Mouse (Mus musculus) spleen, adult 2 months (tissue): Measurements from ENCODE around the gene Zkscan1. TPM values are rescaled to one million over a fixed set of nuclear protein-coding genes. Genes with fewer than 3 reads are reported as not detected.
A peak's percentile ranks its signal among the peaks of the same experiment; 100 is the strongest.
"Not testable (repeated sequence)": the region's sequence is repeated elsewhere in the genome, so short reads cannot be mapped to it uniquely, and the experiment has no call there.

Experiments used
- DNase-seq, 2 experiments: peaks; one replicate each; pipeline versions ENCODE4 v3.0.0 to v3.0.0-alpha.2; 2012 to 2021; ENCODE audit warnings: low spot score in 2 of 2, low read depth in 1 of 2
- H3K27ac ChIP-seq: fragments of 200-500 bp; 2 replicates; pipeline ENCODE4 v1.5.1; 2012; ENCODE audit warnings: low read length, inconsistent platforms; ENCODE audit not compliant: insufficient read depth
- H3K27me3 ChIP-seq: fragments of 200-500 bp; 2 replicates; pipeline ENCODE4 v1.6.1; 2012; ENCODE audit warnings: mild to moderate bottlenecking, moderate library complexity, low read length, inconsistent platforms; ENCODE audit not compliant: control insufficient read depth, insufficient read depth
- H3K36me3 ChIP-seq: fragments of 200-500 bp; 2 replicates; pipeline ENCODE4 v1.6.1; 2012; ENCODE audit warnings: mild to moderate bottlenecking, low read length, inconsistent platforms; ENCODE audit not compliant: control insufficient read depth, insufficient read depth
- H3K4me1 ChIP-seq: fragments of 200-500 bp; 2 replicates; pipeline ENCODE4 v1.6.1; 2011; ENCODE audit warnings: inconsistent platforms; ENCODE audit not compliant: control insufficient read depth, insufficient read depth, insufficient read length
- H3K4me3 ChIP-seq: fragments of 200-500 bp; 2 replicates; pipeline ENCODE4 v1.5.1; 2011; ENCODE audit warnings: mild to moderate bottlenecking, inconsistent platforms; ENCODE audit not compliant: insufficient read depth, insufficient read length; ENCODE audit errors: extremely low read depth
- CTCF ChIP-seq: fragments of 200-500 bp; IDR thresholded peaks from 2 replicates; pipeline ENCODE4 v1.5.1; 2011; ENCODE audit warnings: mild to moderate bottlenecking, inconsistent platforms; ENCODE audit not compliant: insufficient read depth, insufficient read length, insufficient replicate concordance; ENCODE audit errors: extremely low read depth
- POLR2A ChIP-seq: fragments of 200-500 bp; IDR thresholded peaks from 2 replicates; pipeline ENCODE4 v1.6.1; 2011; ENCODE audit warnings: low read depth, low read length, inconsistent platforms
- WGBS: fragments of 180-500 bp; shearing (Covaris S2); methylation state at CpG from one replicate; pipeline ENCODE4 v1.1.7; 2018; 5-methylcytosine and 5-hydroxymethylcytosine counted together
- polyA plus RNA-seq: library from polyadenylated mRNA; depleted of rRNA; stranded (reverse); fragments of >200 nt; gene quantifications from 2 replicates; pipeline ENCODE4 v1.2.3, GENCODE M21; 2012

Gene Zkscan1
- polyA plus RNA-seq, 1 experiment: 1.6 TPM

GRCm38 (mm10) chr5:138090271-138090670 lies 5.4 kb downstream of the Zkscan1 start:
- no peak overlapping the region for H3K27ac ChIP-seq
- TF ChIP-seq CTCF: peak; percentile 41; the same call in 1 of the 2 replicates
- no peak for TF ChIP-seq POLR2A
- 67% methylated on average over 3 of the region's 3 CpGs for WGBS
- H3K36me3 ChIP-seq: peaks cover 15% of the 10 kb centered on the region
- peaks cover 2% of the 10 kb centered on the region; the same call in 1 of the 2 replicates for H3K4me1 ChIP-seq
- no peak overlapping the region for H3K4me3 ChIP-seq
- DNase-seq: no peak
- no peaks in the 10 kb centered on the region for H3K27me3 ChIP-seq

- Histone ChIP-seq H3K4me3 (no peak overlapping the region), H3K27me3 (no peaks in the 10 kb centered on the region), H3K4me1 (peaks cover 2% of the 10 kb centered on the region; the same call in 1 of the 2 replicates), H3K27ac (no peak overlapping the region), H3K36me3 (peaks cover 18% of the 10 kb centered on the region)
- TF ChIP-seq CTCF: no peak
- TF ChIP-seq POLR2A: no peak
- WGBS: 92% methylated on average over 5 of the region's 5 CpGs
- DNase-seq: no peak
Measured at GRCm38 (mm10) chr5:138090737-138091136, 5.9 kb downstream of the Zkscan1 start.

GRCm38 (mm10) chr5:138092771-138093170 lies 7.9 kb downstream of the Zkscan1 start:
- 95% methylated on average over 4 of the region's 4 CpGs for WGBS
- no peak for DNase-seq
- H3K27me3 ChIP-seq: no peaks in the 10 kb centered on the region

DNA sequence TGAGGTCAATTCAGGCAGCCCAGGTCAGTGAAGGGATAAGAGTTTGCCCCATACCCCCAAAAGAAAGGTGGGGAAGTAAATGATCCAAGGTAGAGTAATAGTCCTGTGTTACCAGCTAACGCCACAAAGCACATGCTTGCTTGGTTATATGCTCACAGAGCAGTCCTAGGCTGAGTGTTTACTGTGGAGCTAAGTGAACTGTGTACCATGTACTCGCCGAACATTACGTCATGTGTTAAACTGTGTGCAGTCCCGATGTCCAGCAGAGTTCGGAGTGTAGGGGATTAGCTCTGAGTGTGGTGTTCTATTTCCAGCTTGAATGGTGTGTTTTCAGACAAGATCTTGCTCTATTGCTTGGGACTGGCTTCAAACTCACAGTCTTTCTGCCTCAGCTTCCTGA lies 9.6 kb downstream of the Zkscan1 start:
- 98% methylated on average over 6 of the region's 6 CpGs for WGBS
- TF ChIP-seq POLR2A (no peak), CTCF (no peak)
- Histone ChIP-seq H3K27ac (no peak overlapping the region), H3K4me3 (no peak overlapping the region), H3K27me3 (no peaks in the 10 kb centered on the region), H3K36me3 (peaks cover 32% of the 10 kb centered on the region), H3K4me1 (no peaks in the 10 kb centered on the region; the same call in 1 of the 2 replicates)
- DNase-seq: no peak

More at GRCm38 (mm10) chr5:138092771-138093170, 7.9 kb downstream of the Zkscan1 start:
- H3K27ac ChIP-seq: no peak overlapping the region
- H3K4me1 ChIP-seq: no peaks in the 10 kb centered on the region; the same call in 1 of the 2 replicates
- H3K4me3 ChIP-seq: no peak overlapping the region
- TF ChIP-seq CTCF (no peak), POLR2A (no peak)
- peaks cover 23% of the 10 kb centered on the region for H3K36me3 ChIP-seq

DNA sequence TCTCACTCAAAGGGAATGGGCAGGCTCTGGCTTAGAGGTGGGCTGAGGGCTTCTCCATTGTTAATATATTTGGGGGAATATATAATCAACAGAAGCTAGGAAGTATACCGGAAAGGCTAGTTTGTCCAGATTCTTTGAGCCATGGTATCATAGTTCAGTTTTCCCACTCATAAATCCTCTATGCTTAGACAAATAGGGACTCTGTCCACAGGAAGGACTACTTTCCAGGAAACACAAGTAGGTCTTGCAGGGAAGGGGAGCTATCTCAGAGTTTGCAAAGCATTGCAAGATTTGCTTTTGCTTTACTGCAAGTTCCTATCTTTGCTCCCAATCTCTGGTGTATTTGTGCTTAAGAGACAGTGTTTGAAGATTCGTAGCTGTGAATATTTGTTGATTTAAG lies 20.1 kb downstream of the Zkscan1 start:
- Histone ChIP-seq H3K36me3 (peaks cover 20% of the 10 kb centered on the region), H3K4me3 (no peak overlapping the region), H3K27me3 (no peaks in the 10 kb centered on the region), H3K4me1 (no peaks in the 10 kb centered on the region), H3K27ac (no peak overlapping the region)
- TF ChIP-seq POLR2A (no peak), CTCF (no peak)
- 90% methylated on average over 2 of the region's 2 CpGs for WGBS
- DNase-seq: no peak

- WGBS: 75% methylated on average over 3 of the region's 3 CpGs
- Histone ChIP-seq H3K36me3 (peaks cover 2% of the 10 kb centered on the region), H3K27ac (no peak overlapping the region), H3K27me3 (no peaks in the 10 kb centered on the region), H3K4me3 (no peak overlapping the region), H3K4me1 (no peaks in the 10 kb centered on the region)
- TF ChIP-seq POLR2A (no peak), CTCF (no peak)
- DNase-seq: no peak
Measured at GRCm38 (mm10) chr5:138107130-138107529, 22.2 kb downstream of the Zkscan1 start.

DNA sequence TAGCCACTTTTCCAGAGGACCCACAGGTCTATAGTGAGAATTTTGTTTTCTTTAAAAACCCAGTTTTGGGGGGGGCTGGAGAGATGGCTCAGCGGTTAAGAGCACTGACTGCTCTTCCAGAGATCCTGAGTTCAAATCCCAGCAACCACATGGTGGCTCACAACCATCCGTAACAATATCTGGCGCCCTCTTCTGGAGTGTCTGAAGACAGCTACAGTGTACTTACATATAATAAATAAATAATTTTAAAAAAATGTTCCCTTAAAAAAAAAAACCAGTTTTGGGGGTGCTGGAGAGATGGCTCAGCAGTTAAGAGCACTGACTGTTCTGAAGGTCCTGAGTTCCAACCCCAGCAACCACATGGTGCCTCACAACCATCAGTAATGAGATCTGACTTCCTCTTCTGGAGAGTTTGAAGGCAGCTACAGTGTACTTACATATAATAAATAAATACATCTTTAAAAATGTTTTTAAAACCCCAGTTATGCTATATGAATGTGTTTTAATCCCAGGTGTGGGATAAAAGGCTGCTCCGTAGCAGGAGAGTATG lies 25.0 kb downstream of the Zkscan1 start:
- H3K27me3 ChIP-seq, H3K4me1 ChIP-seq, DNase-seq, H3K4me3 ChIP-seq, H3K27ac ChIP-seq, H3K36me3 ChIP-seq: not testable (repeated sequence)
- WGBS: 67% methylated on average over 4 of the region's 4 CpGs
